Comparison of ENCODE assay signal across 20 mouse cellular contexts in the genomic region with DNA sequence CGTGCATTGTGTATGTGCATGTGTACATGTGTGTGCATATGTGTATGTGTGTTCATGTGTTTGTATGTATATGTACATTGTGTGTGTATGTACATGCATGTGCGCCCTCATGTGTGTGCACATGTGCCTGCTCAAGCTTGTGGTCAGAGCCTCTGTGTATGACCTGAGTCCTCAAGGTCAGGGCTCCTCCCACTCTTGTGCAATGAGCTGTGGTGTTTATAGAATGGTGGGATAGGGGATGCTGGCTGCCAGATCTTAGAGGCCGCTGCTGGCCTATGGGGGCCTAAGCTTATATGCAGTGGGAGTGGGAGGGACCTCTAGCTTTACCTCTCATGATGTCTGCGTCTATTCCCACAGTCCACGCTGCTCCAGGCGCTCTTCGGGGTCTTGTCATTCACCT. TPM values are rescaled to one million over a fixed set of nuclear protein-coding genes. Genes with fewer than 3 reads are reported as not detected.
A peak's percentile ranks its signal among the peaks of the same experiment; 100 is the strongest.
DNase-seq lines count a peak whose midpoint lies in the region; ATAC-seq and TF ChIP-seq lines count a peak whose summit lies in the region.
"Had no signal": no experiment of that assay in that cellular context is flagged by ENCODE, and none has a peak within 500 bp of the region (broad histone marks: within the 10 kb centered on the region; RNA-seq: fewer than 3 reads in every experiment).

No protein-coding gene starts in this region.

- 56% methylated on average over 7 of the region's 7 CpGs for WGBS in kidney, postnatal 0 days
- 48% methylated on average over 7 of the region's 7 CpGs for WGBS in liver, adult 2 months
- 71% methylated on average over 7 of the region's 7 CpGs for WGBS in intestine, embryonic 15.5 days

- H3K36me3 ChIP-seq in kidney, postnatal 0 days (ENCODE audit: insufficient read depth, low read length), result no peaks in the 10 kb centered on the region
- no peaks in the 10 kb centered on the region for H3K36me3 ChIP-seq in liver, adult 2 months (ENCODE audit: control insufficient read depth, insufficient read depth, low read length)
- no peaks in the 10 kb centered on the region for H3K36me3 ChIP-seq in intestine, embryonic 15.5 days
- H3K36me3 ChIP-seq: kidney, embryonic 15.5 days; limb, embryonic 15.5 days; midbrain, embryonic 12.5 days had no signal

- no peak for TF ChIP-seq POLR2A in liver, adult 2 months (IDR thresholded peaks at IDR 0.05; ENCODE audit: extremely low read depth, insufficient read depth, low read length)

- no peak overlapping the region for H3K4me2 ChIP-seq in kidney, postnatal 0 days (ENCODE audit: low read length)
- H3K4me2 ChIP-seq in intestine, embryonic 15.5 days (replicated peaks), result no peak overlapping the region
- H3K4me2 ChIP-seq: kidney, embryonic 15.5 days; limb, embryonic 15.5 days; midbrain, embryonic 12.5 days had no signal

- ATAC-seq in kidney, postnatal 0 days (replicated peaks; ENCODE audit: low FRiP score, low read depth), result 0 out of 2 replicates have a peak, but pooled peaks have one; percentile 8
- ATAC-seq in CD4-positive, CD25-positive, alpha-beta regulatory T cell, adult 4 months, result no peak
- no peak for ATAC-seq in intestine, embryonic 15.5 days
- ATAC-seq: forebrain, embryonic 16.5 days; hindbrain, embryonic 16.5 days had no signal

- no peaks in the 10 kb centered on the region for H3K9me3 ChIP-seq in kidney, postnatal 0 days (replicated peaks; ENCODE audit: low read length)
- no peaks in the 10 kb centered on the region for H3K9me3 ChIP-seq in intestine, embryonic 15.5 days
- H3K9me3 ChIP-seq: kidney, embryonic 15.5 days; limb, embryonic 15.5 days; midbrain, embryonic 12.5 days had no signal

- no peak for TF ChIP-seq CTCF in kidney, postnatal 0 days (IDR thresholded peaks at IDR 0.05; ENCODE audit: low read depth)
- no peak for TF ChIP-seq CTCF in liver, adult 2 months (IDR thresholded peaks at IDR 0.05; ENCODE audit: low read depth, low read length)

- peak; percentile 76 for DNase-seq in adrenal gland, adult 2 months
- DNase-seq in adrenal gland, postnatal 25 days, result no peak
- DNase-seq in kidney, postnatal 0 days (ENCODE audit: low spot score), result no peak
- no peak for DNase-seq in kidney, adult 11 months
- DNase-seq in 416B (ENCODE audit: low read depth), result peak; percentile 24
- DNase-seq in liver, adult 2 months (ENCODE audit: extremely low read depth, low read depth, low spot score), result peak; percentile 82
- DNase-seq: embryo, embryonic 11 days; gastrocnemius, postnatal 14 days; heart, postnatal 14 days; right cerebral cortex, postnatal 4 days had no signal

- peaks cover 57% of the 10 kb centered on the region for H3K4me1 ChIP-seq in kidney, postnatal 0 days (replicated peaks; ENCODE audit: insufficient read depth, low read length)
- H3K4me1 ChIP-seq in liver, adult 2 months (ENCODE audit: control insufficient read depth, insufficient read depth, low read length), result peaks cover 67% of the 10 kb centered on the region
- H3K4me1 ChIP-seq in intestine, embryonic 15.5 days (replicated peaks), result peaks cover 61% of the 10 kb centered on the region

- H3K79me2 ChIP-seq in liver, adult 2 months (ENCODE audit: control insufficient read depth, insufficient read depth, low read length), result peaks cover 72% of the 10 kb centered on the region; the same call in 1 of the 2 replicates

- no peak overlapping the region for H3K9ac ChIP-seq in kidney, postnatal 0 days (ENCODE audit: low read depth, low read length)
- H3K9ac ChIP-seq in liver, adult 2 months (ENCODE audit: low read depth, low read length), result no peak overlapping the region
- no peak overlapping the region for H3K9ac ChIP-seq in intestine, embryonic 15.5 days
- H3K9ac ChIP-seq: kidney, embryonic 15.5 days; limb, embryonic 15.5 days; midbrain, embryonic 12.5 days had no signal

- H3K27me3 ChIP-seq in kidney, postnatal 0 days (ENCODE audit: insufficient read depth, low read length), result no peaks in the 10 kb centered on the region
- H3K27me3 ChIP-seq in liver, adult 2 months (ENCODE audit: control insufficient read depth, insufficient read depth, low read length), result no peaks in the 10 kb centered on the region
- no peaks in the 10 kb centered on the region for H3K27me3 ChIP-seq in intestine, embryonic 15.5 days (replicated peaks)
- H3K27me3 ChIP-seq: kidney, embryonic 15.5 days; limb, embryonic 15.5 days; midbrain, embryonic 12.5 days had no signal

- no peak overlapping the region for H3K27ac ChIP-seq in kidney, postnatal 0 days
- H3K27ac ChIP-seq in liver, adult 2 months (replicated peaks; ENCODE audit: insufficient read depth, low read depth, low read length), result peak overlapping the region; percentile 26
- H3K27ac ChIP-seq in intestine, embryonic 15.5 days, result no peak overlapping the region
- H3K27ac ChIP-seq: kidney, embryonic 15.5 days; limb, embryonic 15.5 days; midbrain, embryonic 12.5 days had no signal

- H3K4me3 ChIP-seq in kidney, postnatal 0 days (replicated peaks; ENCODE audit: low read depth, low read length), result no peak overlapping the region
- no peak overlapping the region for H3K4me3 ChIP-seq in liver, adult 2 months (ENCODE audit: insufficient read depth, low read depth, low read length)
- H3K4me3 ChIP-seq in intestine, embryonic 15.5 days (replicated peaks), result no peak overlapping the region
- H3K4me3 ChIP-seq: kidney, embryonic 15.5 days; limb, embryonic 15.5 days; midbrain, embryonic 12.5 days had no signal

RNA-seq across cellular contexts. Expression of a gene that starts 17.3 kb away (rescaled TPM):
- total RNA-seq in adrenal gland, adult 2 months (2021), result under 1 TPM in 1 of 2 experiments, not detected in 1; 0.09 TPM
- polyA plus RNA-seq in adrenal gland, adult 2 months (2012; rRNA removed), result 0.03 and 0.10 TPM in 2 replicates
- total RNA-seq in adrenal gland, postnatal 25 days (2021), result not detected in 2 replicates
- polyA plus RNA-seq in kidney, postnatal 0 days (2015; fragmentation: Nextera tagmentation; extraction: Ambion mirVana), result 0.04 TPM in 1 of 2 replicates, not detected in the other
- total RNA-seq in liver, adult 2 months (2014; rRNA removed), result 0.09 and 0.27 TPM in 2 replicates
- 0.11 and 0.14 TPM in 2 replicates for polyA plus RNA-seq in liver, adult 2 months (2012; rRNA removed)
- not detected for polyA plus RNA-seq in CD4-positive, CD25-positive, alpha-beta regulatory T cell, adult 4 months (2017; shearing (Covaris generic))
- polyA plus RNA-seq in intestine, embryonic 15.5 days (2015; fragmentation: Nextera tagmentation; extraction: Ambion mirVana), result not detected in 2 replicates
- total RNA-seq: gastrocnemius, postnatal 14 days; heart, postnatal 14 days; layer of hippocampus, adult 8-10 months; left cerebral cortex, adult 8-10 months had no signal
- polyA plus RNA-seq: forebrain, embryonic 16.5 days; hindbrain, embryonic 16.5 days; kidney, embryonic 15.5 days; limb, embryonic 15.5 days; midbrain, embryonic 12.5 days; stomach, embryonic 14.5 days had no signal

RNA-seq across cellular contexts. Expression of a gene that starts 37.0 kb away (rescaled TPM):
- 100 to 1,000 TPM in 1 of 2 experiments, 10 to 100 TPM in 1; 77.6 to 145 TPM for total RNA-seq in adrenal gland, adult 2 months (2021)
- polyA plus RNA-seq in adrenal gland, adult 2 months (2012; rRNA removed), result 221 and 280 TPM in 2 replicates
- total RNA-seq in adrenal gland, postnatal 25 days (2021), result 124 and 138 TPM in 2 replicates
- polyA plus RNA-seq in kidney, postnatal 0 days (2015; fragmentation: Nextera tagmentation; extraction: Ambion mirVana), result 91.0 and 106 TPM in 2 replicates
- total RNA-seq in liver, adult 2 months (2014; rRNA removed), result 288 and 375 TPM in 2 replicates
- polyA plus RNA-seq in liver, adult 2 months (2012; rRNA removed), result 557 and 601 TPM in 2 replicates
- polyA plus RNA-seq in CD4-positive, CD25-positive, alpha-beta regulatory T cell, adult 4 months (2017; shearing (Covaris generic)), result 10 to 100 TPM; 11.0 to 22.4 TPM
- polyA plus RNA-seq in intestine, embryonic 15.5 days (2015; fragmentation: Nextera tagmentation; extraction: Ambion mirVana), result 14.4 and 17.1 TPM in 2 replicates

RNA-seq across cellular contexts. Expression of a gene that starts 55.4 kb away (rescaled TPM):
- 10 to 100 TPM; 11.5 to 13.2 TPM for total RNA-seq in adrenal gland, adult 2 months (2021)
- polyA plus RNA-seq in adrenal gland, adult 2 months (2012; rRNA removed), result 6.3 and 6.4 TPM in 2 replicates
- total RNA-seq in adrenal gland, postnatal 25 days (2021), result 14.4 and 15.0 TPM in 2 replicates
- polyA plus RNA-seq in kidney, postnatal 0 days (2015; fragmentation: Nextera tagmentation; extraction: Ambion mirVana), result 4.8 and 5.1 TPM in 2 replicates
- total RNA-seq in liver, adult 2 months (2014; rRNA removed), result 4.3 and 5.4 TPM in 2 replicates
- 5.3 and 7.0 TPM in 2 replicates for polyA plus RNA-seq in liver, adult 2 months (2012; rRNA removed)
- polyA plus RNA-seq in CD4-positive, CD25-positive, alpha-beta regulatory T cell, adult 4 months (2017; shearing (Covaris generic)), result 1 to 10 TPM; 3.0 to 3.8 TPM
- 2.9 and 3.2 TPM in 2 replicates for polyA plus RNA-seq in intestine, embryonic 15.5 days (2015; fragmentation: Nextera tagmentation; extraction: Ambion mirVana)

Comparison
In these comparisons a context has a peak if more than half of its experiments do, and no peak if none do; other contexts are left out.
1. DNase-seq: peak in adrenal gland, adult 2 months (single experiment), 416B (single experiment) and liver, adult 2 months (single experiment); none in adrenal gland, postnatal 25 days (single experiment), kidney, postnatal 0 days (single experiment) and kidney, adult 11 months (single experiment).